Mouse (Mus musculus) limb, embryonic 14.5 days (tissue): ENCODE data around the gene Lrrc36. TPM values are rescaled to one million over a fixed set of nuclear protein-coding genes. Genes with fewer than 3 reads are reported as not detected.

Experiments
- ATAC-seq: fragments of 200-750 bp; cut with Nextera tagmentation; 2 replicates; pipeline ENCODE4 v1.8.0; 2017; ENCODE audit warnings: low read depth, moderate number of reproducible peaks, moderate TSS enrichment; ENCODE audit not compliant: low FRiP score
- DNase-seq: peaks from one replicate; pipeline ENCODE4 v3.0.0-alpha.2; 2015; ENCODE audit warnings: low spot score
- H3K27ac ChIP-seq: fragments of 300-500 bp; sonication (generic); replicated peaks from 2 replicates; pipeline ENCODE4 v1.5.1; 2014; ENCODE audit warnings: low read depth, mild to moderate bottlenecking, low read length, moderate library complexity, mixed read lengths
- H3K27me3 ChIP-seq: fragments of 300-500 bp; sonication (generic); 2 replicates; pipeline ENCODE4 v1.6.1; 2014; ENCODE audit warnings: low read length, mixed read lengths; ENCODE audit not compliant: control insufficient read depth, insufficient read depth
- H3K36me3 ChIP-seq: fragments of 300-500 bp; sonication (generic); 2 replicates; pipeline ENCODE4 v1.6.1; 2014; ENCODE audit warnings: mild to moderate bottlenecking, low read length, moderate library complexity, mixed read lengths; ENCODE audit not compliant: control insufficient read depth, insufficient read depth
- H3K4me1 ChIP-seq: fragments of 300-500 bp; sonication (generic); 2 replicates; pipeline ENCODE4 v1.6.1; 2014; ENCODE audit warnings: antibody characterized with exemption, low read length, mixed read lengths; ENCODE audit not compliant: control insufficient read depth, insufficient read depth
- H3K4me2 ChIP-seq: fragments of 300-500 bp; sonication (generic); replicated peaks from 2 replicates; pipeline ENCODE4 v1.6.1; 2014; ENCODE audit warnings: low read depth, mild to moderate bottlenecking, low read length, moderate library complexity; ENCODE audit not compliant: severe bottlenecking
- H3K4me3 ChIP-seq: fragments of 300-500 bp; sonication (generic); replicated peaks from 2 replicates; pipeline ENCODE4 v1.5.1; 2014; ENCODE audit warnings: low read length
- H3K9ac ChIP-seq: fragments of 300-500 bp; sonication (generic); 2 replicates; pipeline ENCODE4 v1.6.1; 2014; ENCODE audit warnings: mild to moderate bottlenecking, low read depth, low read length, moderate library complexity; ENCODE audit not compliant: severe bottlenecking
- H3K9me3 ChIP-seq: fragments of 300-500 bp; sonication (generic); 2 replicates; pipeline ENCODE4 v1.6.1; 2016; ENCODE audit warnings: low read length; ENCODE audit not compliant: control insufficient read depth
- POLR2A ChIP-seq: fragments of 200-500 bp; IDR thresholded peaks from 2 replicates; pipeline ENCODE4 v1.8.0; 2012; ENCODE audit warnings: inconsistent platforms, mild to moderate bottlenecking, moderate library complexity, borderline replicate concordance; ENCODE audit not compliant: insufficient read depth, insufficient read length; ENCODE audit errors: extremely low read depth
- WGBS: fragments of 180-500 bp; shearing (Covaris S2); extraction: QIAGEN DNeasy Blood & Tissue Kit; methylation state at CpG from one replicate; pipeline ENCODE4 v1.1.7; 2014; 5-methylcytosine and 5-hydroxymethylcytosine counted together
- polyA plus RNA-seq, 2 experiments: library from polyadenylated mRNA; depleted of rRNA in 1 of 2; stranded (reverse) in 1 of 2; unstranded in 1 of 2; fragments of >200 nt; fragmentation: Nextera tagmentation in 1 of 2; extraction: Ambion mirVana in 1 of 2; gene quantifications; 2 replicates each; pipeline versions ENCODE4 v1.2.1 to v1.2.3; 2012 to 2014

The Lrrc36 gene
- polyA plus RNA-seq, 2 experiments, result 0.62 to 0.84 TPM

- Histone ChIP-seq H3K4me2 (no peak overlapping the region), H3K27me3 (no peaks in the 10 kb centered on the region), H3K4me1 (peaks cover 16% of the 10 kb centered on the region), H3K27ac (no peak overlapping the region), H3K36me3 (no peaks in the 10 kb centered on the region), H3K9me3 (no peaks in the 10 kb centered on the region), H3K4me3 (no peak overlapping the region), H3K9ac (no peak overlapping the region)
- no peak for DNase-seq
- no peak for ATAC-seq
- TF ChIP-seq POLR2A, result no peak
- WGBS, result 87% methylated on average over 3 of the region's 3 CpGs
Measured at GRCm38 (mm10) chr8:105504617-105505016, 91.2 kb downstream of the Lrrc36 start.

DNA sequence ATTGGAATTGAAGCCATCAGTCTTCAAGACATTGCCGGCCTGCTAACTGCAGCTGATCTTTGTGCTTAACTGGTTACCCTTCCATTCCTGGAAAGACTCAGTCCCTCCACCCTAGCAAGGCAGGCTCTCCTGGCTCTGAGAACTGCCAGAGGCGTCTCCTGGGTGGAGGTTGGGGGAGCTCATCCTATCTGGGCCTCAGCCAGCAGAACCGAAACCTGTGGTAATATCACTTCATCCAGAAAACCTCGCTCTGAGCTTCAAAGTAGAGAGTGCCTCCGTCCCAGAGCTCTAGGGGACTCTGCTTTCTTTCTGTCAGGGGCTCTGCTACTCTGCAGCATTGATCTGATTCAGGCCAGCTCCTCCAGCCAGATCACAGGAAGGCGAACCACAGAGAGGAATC is 93.6 kb downstream of the Lrrc36 start:
- no peak overlapping the region for H3K4me2 ChIP-seq

DNA sequence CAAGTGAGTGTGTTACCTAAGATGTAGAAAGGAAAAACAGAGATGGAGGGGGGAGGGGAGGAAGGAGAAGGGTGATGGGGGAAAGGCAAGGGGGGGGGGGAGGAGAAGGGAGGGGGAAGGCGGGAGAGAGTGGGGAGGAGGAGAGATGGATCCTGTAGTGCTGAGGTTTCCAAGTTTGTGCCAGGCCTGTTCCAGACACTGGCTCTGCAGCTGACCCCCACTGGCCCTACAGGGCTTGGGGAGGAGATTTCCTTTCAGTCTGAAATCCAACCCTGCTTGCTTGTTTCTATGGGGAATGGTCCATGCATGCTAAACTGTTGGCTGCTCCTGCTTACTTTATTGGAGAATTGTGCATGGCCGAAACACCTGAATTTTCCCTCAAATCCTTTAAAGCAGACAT is 95.4 kb downstream of the Lrrc36 start:
- WGBS, result 39% methylated on average over 1 of the region's 2 CpGs
- DNase-seq, result peak; percentile 36
- Histone ChIP-seq H3K4me2 (0 out of 2 replicates have a peak overlapping the region, but pooled peaks have one; percentile 3), H3K9me3 (no peaks in the 10 kb centered on the region), H3K27ac (peak overlapping the region; percentile 55), H3K4me3 (no peak overlapping the region), H3K4me1 (peaks cover 28% of the 10 kb centered on the region), H3K9ac (0 out of 2 replicates have a peak overlapping the region, but pooled peaks have one; percentile 12), H3K27me3 (no peaks in the 10 kb centered on the region), H3K36me3 (no peaks in the 10 kb centered on the region)
- peak; percentile 56 for ATAC-seq
- no peak for TF ChIP-seq POLR2A

More for the DNA sequence above, 93.6 kb downstream of the Lrrc36 start:
- no peaks in the 10 kb centered on the region for H3K9me3 ChIP-seq
- TF ChIP-seq POLR2A, result no peak
- ATAC-seq (no peak), DNase-seq (no peak)
- no peaks in the 10 kb centered on the region for H3K36me3 ChIP-seq
- H3K9ac ChIP-seq, result no peak overlapping the region
- no peak overlapping the region for H3K4me3 ChIP-seq
- H3K27me3 ChIP-seq, result no peaks in the 10 kb centered on the region
- H3K4me1 ChIP-seq, result peaks cover 28% of the 10 kb centered on the region
- H3K27ac ChIP-seq, result 0 out of 2 replicates have a peak overlapping the region, but pooled peaks have one; percentile 13
- WGBS, result 64% methylated on average over 6 of the region's 6 CpGs

DNA sequence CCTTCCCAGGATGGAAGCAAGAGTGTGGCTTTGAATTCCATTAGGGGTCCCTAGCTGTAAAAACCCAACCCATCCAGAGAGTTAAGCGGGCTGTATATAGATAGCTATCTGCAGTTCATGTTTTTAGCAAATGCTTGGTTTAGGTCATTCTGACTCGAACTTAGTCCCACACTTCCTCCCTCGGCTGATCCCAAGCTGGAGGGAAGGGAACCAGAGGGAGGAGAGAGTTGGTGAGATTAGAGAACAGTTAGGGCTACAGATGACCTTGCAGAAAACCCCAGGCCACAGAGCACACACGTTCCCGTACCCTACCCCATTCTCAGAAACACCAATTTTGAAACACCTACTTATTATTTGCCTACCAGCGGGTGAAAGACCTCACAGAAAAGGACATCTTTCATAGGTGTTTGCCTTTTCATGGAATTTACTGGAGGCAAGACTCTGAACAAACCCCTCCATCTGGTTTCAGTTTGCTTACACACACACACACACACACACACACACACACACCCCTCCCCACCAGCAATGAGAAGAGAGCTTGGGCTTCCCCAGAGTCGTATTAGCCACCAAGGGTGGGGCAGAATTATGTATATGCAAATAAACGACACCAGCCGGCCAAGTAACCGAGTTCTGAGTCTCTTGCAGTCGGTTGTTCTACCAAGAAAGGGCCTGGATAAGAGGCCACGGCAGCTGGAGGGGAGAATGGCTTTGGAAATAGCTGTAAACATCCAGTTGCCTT is 96.8 kb downstream of the Lrrc36 start:
- Histone ChIP-seq H3K27ac (peak overlapping the region; percentile 58; the same call in 1 of the 2 replicates), H3K36me3 (no peaks in the 10 kb centered on the region), H3K9ac (no peak overlapping the region), H3K9me3 (no peaks in the 10 kb centered on the region), H3K4me3 (no peak overlapping the region), H3K27me3 (no peaks in the 10 kb centered on the region), H3K4me1 (peaks cover 28% of the 10 kb centered on the region), H3K4me2 (no peak overlapping the region)
- peak; percentile 47 for DNase-seq
- WGBS, result 19% methylated on average over 12 of the region's 12 CpGs
- no peak for TF ChIP-seq POLR2A
- ATAC-seq, result peak; percentile 39; the same call in 1 of the 2 replicates

Other genes with a start within 250 kb of the Lrrc36 start
- 75.2 and 82.4 TPM in 2 replicates for gene Cbfb, start 242.9 kb upstream of the Lrrc36 start, polyA plus RNA-seq (2012; rRNA removed)
- gene Cbfb, start 242.9 kb upstream of the Lrrc36 start, polyA plus RNA-seq (2014; fragmentation: Nextera tagmentation; extraction: Ambion mirVana), result 101 and 119 TPM in 2 replicates
- 30.1 and 32.8 TPM in 2 replicates for gene D230025D16Rik, start 188.4 kb upstream of the Lrrc36 start, polyA plus RNA-seq (2012; rRNA removed)
- gene D230025D16Rik, start 188.4 kb upstream of the Lrrc36 start, polyA plus RNA-seq (2014; fragmentation: Nextera tagmentation; extraction: Ambion mirVana), result 27.3 and 31.5 TPM in 2 replicates
- 40.8 and 52.7 TPM in 2 replicates for gene B3gnt9, start 158.4 kb upstream of the Lrrc36 start, polyA plus RNA-seq (2012; rRNA removed)
- gene B3gnt9, start 158.4 kb upstream of the Lrrc36 start, polyA plus RNA-seq (2014; fragmentation: Nextera tagmentation; extraction: Ambion mirVana), result 38.9 and 42.9 TPM in 2 replicates
- gene Tradd, start 149.0 kb upstream of the Lrrc36 start, polyA plus RNA-seq (2012; rRNA removed), result 12.8 and 13.6 TPM in 2 replicates
- 26.2 and 26.3 TPM in 2 replicates for gene Tradd, start 149.0 kb upstream of the Lrrc36 start, polyA plus RNA-seq (2014; fragmentation: Nextera tagmentation; extraction: Ambion mirVana)
- 4.0 and 5.6 TPM in 2 replicates for gene Fbxl8, start 148.9 kb upstream of the Lrrc36 start, polyA plus RNA-seq (2012; rRNA removed)
- gene Fbxl8, start 148.9 kb upstream of the Lrrc36 start, polyA plus RNA-seq (2014; fragmentation: Nextera tagmentation; extraction: Ambion mirVana), result 2.9 and 3.7 TPM in 2 replicates
- 0.47 and 0.62 TPM in 2 replicates for gene Hsf4, start 143.8 kb upstream of the Lrrc36 start, polyA plus RNA-seq (2012; rRNA removed)
- 0.14 TPM in 1 of 2 replicates, not detected in the other for gene Hsf4, start 143.8 kb upstream of the Lrrc36 start, polyA plus RNA-seq (2014; fragmentation: Nextera tagmentation; extraction: Ambion mirVana)
- gene Nol3, start 137.4 kb upstream of the Lrrc36 start, polyA plus RNA-seq (2012; rRNA removed), result 2.0 and 2.3 TPM in 2 replicates
- gene Nol3, start 137.4 kb upstream of the Lrrc36 start, polyA plus RNA-seq (2014; fragmentation: Nextera tagmentation; extraction: Ambion mirVana), result 2.3 and 3.3 TPM in 2 replicates
- 30.1 and 37.8 TPM in 2 replicates for gene 4931428F04Rik, start 123.7 kb upstream of the Lrrc36 start, polyA plus RNA-seq (2012; rRNA removed)
- 9.9 and 12.1 TPM in 2 replicates for gene 4931428F04Rik, start 123.7 kb upstream of the Lrrc36 start, polyA plus RNA-seq (2014; fragmentation: Nextera tagmentation; extraction: Ambion mirVana)
- 14.4 and 16.3 TPM in 2 replicates for gene Exoc3l, start 117.5 kb upstream of the Lrrc36 start, polyA plus RNA-seq (2012; rRNA removed)
- 7.4 and 9.8 TPM in 2 replicates for gene Exoc3l, start 117.5 kb upstream of the Lrrc36 start, polyA plus RNA-seq (2014; fragmentation: Nextera tagmentation; extraction: Ambion mirVana)
- 136 and 180 TPM in 2 replicates for gene E2f4, start 115.9 kb upstream of the Lrrc36 start, polyA plus RNA-seq (2012; rRNA removed)
- 76.2 and 78.4 TPM in 2 replicates for gene E2f4, start 115.9 kb upstream of the Lrrc36 start, polyA plus RNA-seq (2014; fragmentation: Nextera tagmentation; extraction: Ambion mirVana)
- gene Elmo3, start 108.0 kb upstream of the Lrrc36 start, polyA plus RNA-seq (2012; rRNA removed), result 8.8 and 9.6 TPM in 2 replicates
- 7.3 and 7.7 TPM in 2 replicates for gene Elmo3, start 108.0 kb upstream of the Lrrc36 start, polyA plus RNA-seq (2014; fragmentation: Nextera tagmentation; extraction: Ambion mirVana)
- 3.2 and 4.8 TPM in 2 replicates for gene Lrrc29, start 87.3 kb upstream of the Lrrc36 start, polyA plus RNA-seq (2012; rRNA removed)
- 1.9 and 2.5 TPM in 2 replicates for gene Lrrc29, start 87.3 kb upstream of the Lrrc36 start, polyA plus RNA-seq (2014; fragmentation: Nextera tagmentation; extraction: Ambion mirVana)
- 135 and 143 TPM in 2 replicates for gene Tmem208, start 87.2 kb upstream of the Lrrc36 start, polyA plus RNA-seq (2012; rRNA removed)
- gene Tmem208, start 87.2 kb upstream of the Lrrc36 start, polyA plus RNA-seq (2014; fragmentation: Nextera tagmentation; extraction: Ambion mirVana), result 126 and 135 TPM in 2 replicates
- 24.4 and 30.7 TPM in 2 replicates for gene Fhod1, start 65.6 kb upstream of the Lrrc36 start, polyA plus RNA-seq (2012; rRNA removed)
- gene Fhod1, start 65.6 kb upstream of the Lrrc36 start, polyA plus RNA-seq (2014; fragmentation: Nextera tagmentation; extraction: Ambion mirVana), result 2.7 and 2.8 TPM in 2 replicates
- 43.5 and 58.8 TPM in 2 replicates for gene Slc9a5, start 64.7 kb upstream of the Lrrc36 start, polyA plus RNA-seq (2012; rRNA removed)
- 5.6 and 6.5 TPM in 2 replicates for gene Slc9a5, start 64.7 kb upstream of the Lrrc36 start, polyA plus RNA-seq (2014; fragmentation: Nextera tagmentation; extraction: Ambion mirVana)
- gene Plekhg4, start 40.3 kb upstream of the Lrrc36 start, polyA plus RNA-seq (2012; rRNA removed), result 3.9 and 5.5 TPM in 2 replicates
- gene Plekhg4, start 40.3 kb upstream of the Lrrc36 start, polyA plus RNA-seq (2014; fragmentation: Nextera tagmentation; extraction: Ambion mirVana), result 0.55 and 1.2 TPM in 2 replicates
- 0.04 TPM in 1 of 2 replicates, not detected in the other for gene Kctd19, start 69 bp upstream of the Lrrc36 start, polyA plus RNA-seq (2012; rRNA removed)
- gene Kctd19, start 69 bp upstream of the Lrrc36 start, polyA plus RNA-seq (2014; fragmentation: Nextera tagmentation; extraction: Ambion mirVana), result 0.18 TPM in 1 of 2 replicates, not detected in the other
- gene Tppp3, start 58.0 kb downstream of the Lrrc36 start, polyA plus RNA-seq (2012; rRNA removed), result 107 and 130 TPM in 2 replicates
- 123 and 164 TPM in 2 replicates for gene Tppp3, start 58.0 kb downstream of the Lrrc36 start, polyA plus RNA-seq (2014; fragmentation: Nextera tagmentation; extraction: Ambion mirVana)
- gene Zdhhc1, start 83.3 kb downstream of the Lrrc36 start, polyA plus RNA-seq (2012; rRNA removed), result 72.3 and 90.2 TPM in 2 replicates
- gene Zdhhc1, start 83.3 kb downstream of the Lrrc36 start, polyA plus RNA-seq (2014; fragmentation: Nextera tagmentation; extraction: Ambion mirVana), result 36.8 and 42.9 TPM in 2 replicates
- 3.3 and 6.4 TPM in 2 replicates for gene Hsd11b2, start 105.2 kb downstream of the Lrrc36 start, polyA plus RNA-seq (2012; rRNA removed)
- 1.7 and 2.2 TPM in 2 replicates for gene Hsd11b2, start 105.2 kb downstream of the Lrrc36 start, polyA plus RNA-seq (2014; fragmentation: Nextera tagmentation; extraction: Ambion mirVana)
- gene Atp6v0d1, start 152.5 kb downstream of the Lrrc36 start, polyA plus RNA-seq (2012; rRNA removed), result 98.9 and 105 TPM in 2 replicates
- 91.2 and 93.2 TPM in 2 replicates for gene Atp6v0d1, start 152.5 kb downstream of the Lrrc36 start, polyA plus RNA-seq (2014; fragmentation: Nextera tagmentation; extraction: Ambion mirVana)
- gene Ripor1, start 191.7 kb downstream of the Lrrc36 start, polyA plus RNA-seq (2012; rRNA removed), result 25.0 and 34.3 TPM in 2 replicates
- gene Ripor1, start 191.7 kb downstream of the Lrrc36 start, polyA plus RNA-seq (2014; fragmentation: Nextera tagmentation; extraction: Ambion mirVana), result 18.7 and 22.1 TPM in 2 replicates
- 39.1 and 48.1 TPM in 2 replicates for gene Ctcf, start 223.0 kb downstream of the Lrrc36 start, polyA plus RNA-seq (2012; rRNA removed)
- 97.8 and 107 TPM in 2 replicates for gene Ctcf, start 223.0 kb downstream of the Lrrc36 start, polyA plus RNA-seq (2014; fragmentation: Nextera tagmentation; extraction: Ambion mirVana)
- gene Agrp, start 223.8 kb downstream of the Lrrc36 start, polyA plus RNA-seq (2012; rRNA removed), result 1.0 and 1.7 TPM in 2 replicates
- 2.5 and 2.6 TPM in 2 replicates for gene Agrp, start 223.8 kb downstream of the Lrrc36 start, polyA plus RNA-seq (2014; fragmentation: Nextera tagmentation; extraction: Ambion mirVana)